Mouse (Mus musculus) brain, embryonic 14.5 days (tissue): ENCODE data around the gene Zfp704.

Experiments used
- CTCF ChIP-seq: fragments of 200-500 bp; IDR thresholded peaks from 2 replicates; pipeline ENCODE4 v1.5.1; 2012; ENCODE audit warnings: inconsistent platforms, mild to moderate bottlenecking, moderate library complexity, borderline replicate concordance; ENCODE audit not compliant: insufficient read depth, insufficient read length; ENCODE audit errors: extremely low read depth
- POLR2A ChIP-seq: fragments of 200-500 bp; IDR thresholded peaks from 2 replicates; pipeline ENCODE4 v1.6.1; 2012; ENCODE audit warnings: mild to moderate bottlenecking, inconsistent platforms, borderline replicate concordance; ENCODE audit not compliant: poor library complexity, insufficient read depth, insufficient read length, severe bottlenecking; ENCODE audit errors: extremely low read depth

DNA sequence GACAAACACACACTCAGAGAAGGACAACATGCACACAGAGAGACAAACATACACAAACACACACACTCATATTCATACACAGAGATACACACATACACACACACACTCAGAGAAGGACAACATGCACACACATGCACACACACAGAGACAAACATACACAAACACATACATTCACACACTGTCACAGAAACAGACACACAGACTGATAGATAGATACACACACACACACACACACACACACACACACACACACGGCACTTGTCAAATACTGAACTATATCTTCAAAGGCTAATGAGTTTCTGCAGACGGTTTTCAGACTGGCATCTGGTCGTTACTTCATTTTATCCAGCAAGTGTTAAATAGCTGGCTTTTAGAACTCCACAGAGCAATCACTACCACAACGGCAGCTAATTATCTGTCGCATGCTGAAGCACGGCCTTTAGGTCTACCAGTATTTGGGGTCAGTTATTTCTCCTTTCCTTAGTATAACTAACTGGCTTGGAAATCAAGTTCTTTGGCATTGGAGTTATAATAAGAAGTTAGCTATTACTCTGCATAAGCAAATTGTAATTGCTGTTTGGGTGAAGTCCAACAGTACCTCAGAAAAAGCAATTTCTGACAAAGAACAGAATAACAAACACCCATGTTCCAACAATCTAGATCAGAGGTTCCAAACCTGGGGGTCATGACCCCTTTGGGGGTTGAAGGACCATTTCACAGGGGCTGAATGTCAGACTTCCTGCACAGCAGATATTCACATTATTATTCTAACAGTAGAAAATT lies 51.9 kb downstream of the Zfp704 start:
- TF ChIP-seq POLR2A (no peak), CTCF (no peak)
